Mouse (Mus musculus) heart, embryonic 16.5 days (tissue): ENCODE results near the gene Ifnk. TPM values are rescaled to one million over a fixed set of nuclear protein-coding genes. Genes with fewer than 3 reads are reported as not detected.

Experiments used
- ATAC-seq: fragments of 200-750 bp; cut with Nextera tagmentation; replicated peaks from 2 replicates; pipeline ENCODE4 v1.8.0; 2017; ENCODE audit warnings: moderate number of reproducible peaks; ENCODE audit not compliant: insufficient read depth, low FRiP score; ENCODE audit errors: extremely low read depth
- H3K27ac ChIP-seq: fragments of 300-500 bp; sonication (generic); 2 replicates; pipeline ENCODE4 v1.5.1; 2014; ENCODE audit warnings: mild to moderate bottlenecking, low read length, control low read depth, moderate library complexity
- H3K27me3 ChIP-seq: fragments of 300-500 bp; sonication (generic); 2 replicates; pipeline ENCODE4 v1.6.1; 2014; ENCODE audit warnings: low read length, mixed read lengths; ENCODE audit not compliant: control insufficient read depth, insufficient read depth
- H3K36me3 ChIP-seq: fragments of 300-500 bp; sonication (generic); 2 replicates; pipeline ENCODE4 v1.6.1; 2014; ENCODE audit not compliant: control insufficient read depth, insufficient read depth
- H3K4me1 ChIP-seq: fragments of 300-500 bp; sonication (generic); 2 replicates; pipeline ENCODE4 v1.6.1; 2014; ENCODE audit warnings: low read length, mixed read lengths; ENCODE audit not compliant: control insufficient read depth, insufficient read depth
- H3K4me2 ChIP-seq: fragments of 300-500 bp; sonication (generic); 2 replicates; pipeline ENCODE4 v1.6.1; 2014; ENCODE audit warnings: low read depth, mild to moderate bottlenecking, control low read depth, low read length
- H3K4me3 ChIP-seq: fragments of 300-500 bp; sonication (generic); 2 replicates; pipeline ENCODE4 v1.5.1; 2014; ENCODE audit warnings: mild to moderate bottlenecking, control low read depth, low read length
- H3K9ac ChIP-seq: fragments of 300-500 bp; sonication (generic); 2 replicates; pipeline ENCODE4 v1.6.1; 2014; ENCODE audit warnings: low read length, control low read depth
- H3K9me3 ChIP-seq: fragments of 300-500 bp; sonication (generic); replicated peaks from 2 replicates; pipeline ENCODE4 v1.6.1; 2016; ENCODE audit warnings: low read length; ENCODE audit not compliant: control insufficient read depth
- WGBS: fragments of 180-500 bp; shearing (Covaris S2); extraction: QIAGEN DNeasy Blood & Tissue Kit; methylation state at CpG from one replicate; pipeline ENCODE4 v1.1.7; 2014; 5-methylcytosine and 5-hydroxymethylcytosine counted together
- polyA plus RNA-seq: library from polyadenylated mRNA; unstranded; fragments of >200 nt; fragmentation: Nextera tagmentation; extraction: Ambion mirVana; gene quantifications from 2 replicates; pipeline ENCODE4 v1.2.1, GENCODE M21; 2015

Gene Ifnk
- polyA plus RNA-seq: 0.18 TPM in 1 of 2 replicates, not detected in the other

DNA sequence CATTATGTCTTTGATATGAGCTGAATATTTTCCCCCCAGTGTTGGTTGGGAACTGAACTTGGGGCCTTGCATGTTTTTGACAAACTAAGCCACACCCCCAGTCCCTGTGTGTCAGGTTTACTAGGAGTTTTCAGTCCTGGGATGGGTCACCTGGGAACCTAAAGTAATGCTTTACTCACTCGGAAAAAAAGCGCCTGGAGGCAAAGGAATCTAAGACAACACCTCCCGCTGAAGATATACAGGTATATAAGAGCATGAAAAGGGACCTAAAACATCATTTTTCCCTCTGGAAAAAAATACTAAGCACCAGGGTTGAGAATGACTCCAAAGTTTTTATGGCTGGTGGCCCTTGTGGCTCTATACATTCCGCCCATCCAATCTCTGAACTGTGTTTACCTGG lies at the start of gene Ifnk:
TSS of gene Ifnk (plus strand) at position 301 of the 400 bp plus-strand sequence.
- no peaks in the 10 kb centered on the region for H3K9me3 ChIP-seq
- ATAC-seq: no peak
- H3K27ac ChIP-seq: no peak within 1 kb of the TSS
- H3K4me2 ChIP-seq: no peak within 1 kb of the TSS
- no peak within 1 kb of the TSS for H3K4me3 ChIP-seq
- WGBS: 75% methylated on average over 4 of the region's 4 CpGs
- no peak within 1 kb of the TSS for H3K9ac ChIP-seq
- H3K36me3 ChIP-seq: no peaks in the 10 kb centered on the region
- H3K27me3 ChIP-seq: no peaks in the 10 kb centered on the region
- H3K4me1 ChIP-seq: peaks cover 3% of the 10 kb centered on the region; the same call in 1 of the 2 replicates

- H3K27ac ChIP-seq: no peak overlapping the region
- 77% methylated on average over 14 of the region's 14 CpGs for WGBS
- no peak overlapping the region for H3K9ac ChIP-seq
- H3K4me2 ChIP-seq: no peak overlapping the region
- peaks cover 4% of the 10 kb centered on the region for H3K4me1 ChIP-seq
- H3K9me3 ChIP-seq: no peaks in the 10 kb centered on the region
- ATAC-seq: no peak
- no peaks in the 10 kb centered on the region for H3K27me3 ChIP-seq
- no peaks in the 10 kb centered on the region for H3K36me3 ChIP-seq
- no peak overlapping the region for H3K4me3 ChIP-seq
Measured at GRCm38 (mm10) chr4:35105115-35105773, 46.6 kb upstream of the Ifnk start.

DNA sequence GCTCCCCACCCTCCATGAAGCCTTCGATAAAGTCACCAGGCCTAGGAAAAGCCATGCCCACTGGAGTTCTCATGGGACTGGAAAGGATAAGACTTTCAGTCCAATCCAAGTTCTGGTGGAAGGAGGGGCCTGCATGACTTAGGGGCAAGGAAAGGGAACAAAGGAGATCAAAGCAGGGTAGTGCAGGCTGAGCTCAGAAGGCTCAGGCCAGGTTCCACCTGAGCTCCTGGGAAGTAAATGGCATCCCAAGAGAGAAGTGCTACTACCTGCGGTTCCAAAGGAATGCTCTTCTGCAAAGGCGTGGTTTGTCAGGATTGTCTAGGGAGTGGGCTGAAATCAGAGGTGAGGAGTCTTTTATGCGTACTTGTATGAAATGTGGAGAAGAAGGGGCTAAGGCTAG lies 39.4 kb upstream of the Ifnk start:
- 79% methylated on average over 4 of the region's 4 CpGs for WGBS
- ATAC-seq: no peak
- Histone ChIP-seq H3K36me3 (no peaks in the 10 kb centered on the region), H3K27ac (no peak overlapping the region), H3K4me2 (no peak overlapping the region), H3K9me3 (no peaks in the 10 kb centered on the region), H3K4me1 (peaks cover 9% of the 10 kb centered on the region), H3K27me3 (no peaks in the 10 kb centered on the region), H3K4me3 (no peak overlapping the region), H3K9ac (no peak overlapping the region)

- Histone ChIP-seq H3K4me1 (peaks cover 9% of the 10 kb centered on the region), H3K36me3 (no peaks in the 10 kb centered on the region), H3K27me3 (no peaks in the 10 kb centered on the region), H3K9me3 (no peaks in the 10 kb centered on the region), H3K4me2 (no peak overlapping the region), H3K4me3 (no peak overlapping the region), H3K27ac (no peak overlapping the region), H3K9ac (no peak overlapping the region)
- ATAC-seq: no peak
- WGBS: 58% methylated on average over 13 of the region's 13 CpGs
Measured at GRCm38 (mm10) chr4:35113516-35114248, 38.2 kb upstream of the Ifnk start.

GRCm38 (mm10) chr4:35114950-35115349 lies 36.9 kb upstream of the Ifnk start:
- Histone ChIP-seq H3K9ac (no peak overlapping the region), H3K9me3 (no peaks in the 10 kb centered on the region), H3K27me3 (no peaks in the 10 kb centered on the region), H3K4me2 (no peak overlapping the region), H3K27ac (no peak overlapping the region), H3K4me1 (peaks cover 9% of the 10 kb centered on the region), H3K4me3 (no peak overlapping the region), H3K36me3 (no peaks in the 10 kb centered on the region)
- no peak for ATAC-seq
- 72% methylated on average over 2 of the region's 2 CpGs for WGBS

GRCm38 (mm10) chr4:35115933-35116332 lies 35.9 kb upstream of the Ifnk start:
- Histone ChIP-seq H3K9me3 (no peaks in the 10 kb centered on the region), H3K27ac (no peak overlapping the region), H3K4me2 (no peak overlapping the region), H3K36me3 (no peaks in the 10 kb centered on the region), H3K9ac (no peak overlapping the region), H3K27me3 (no peaks in the 10 kb centered on the region), H3K4me3 (no peak overlapping the region), H3K4me1 (peaks cover 9% of the 10 kb centered on the region)
- ATAC-seq: no peak
- 66% methylated on average over 6 of the region's 6 CpGs for WGBS

DNA sequence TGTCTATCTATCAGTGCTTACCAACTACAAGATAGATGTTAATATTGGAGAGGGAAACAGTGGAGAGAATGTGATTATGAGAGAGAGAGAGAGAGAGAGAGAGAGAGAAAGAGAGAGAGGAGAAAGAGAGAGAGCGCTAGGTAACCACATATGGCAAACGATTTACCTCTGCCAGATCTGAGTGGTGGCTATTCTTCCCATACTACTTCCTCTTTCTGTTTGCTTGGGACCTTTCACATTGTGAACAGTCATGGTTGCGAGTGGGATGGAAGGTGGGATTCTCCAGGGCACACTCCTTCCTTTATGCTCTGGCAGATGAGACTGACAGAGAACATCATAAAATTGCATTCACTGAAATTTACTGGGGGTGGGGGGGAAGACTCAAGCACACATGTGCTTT lies 34.7 kb upstream of the Ifnk start:
- H3K9me3 ChIP-seq: no peaks in the 10 kb centered on the region
- no peak overlapping the region for H3K9ac ChIP-seq
- no peak for ATAC-seq
- H3K4me3 ChIP-seq: no peak overlapping the region
- peaks cover 9% of the 10 kb centered on the region for H3K4me1 ChIP-seq
- WGBS: 79% methylated on average over 3 of the region's 3 CpGs
- no peak overlapping the region for H3K27ac ChIP-seq
- H3K27me3 ChIP-seq: no peaks in the 10 kb centered on the region
- no peaks in the 10 kb centered on the region for H3K36me3 ChIP-seq
- H3K4me2 ChIP-seq: no peak overlapping the region

GRCm38 (mm10) chr4:35118851-35119250 lies 33.0 kb upstream of the Ifnk start:
- H3K27ac ChIP-seq: no peak overlapping the region
- H3K9ac ChIP-seq: no peak overlapping the region
- H3K4me2 ChIP-seq: no peak overlapping the region
- WGBS: 63% methylated on average over 2 of the region's 2 CpGs
- ATAC-seq: no peak
- H3K36me3 ChIP-seq: no peaks in the 10 kb centered on the region
- no peak overlapping the region for H3K4me3 ChIP-seq
- no peaks in the 10 kb centered on the region for H3K9me3 ChIP-seq
- H3K27me3 ChIP-seq: no peaks in the 10 kb centered on the region
- peaks cover 3% of the 10 kb centered on the region for H3K4me1 ChIP-seq

DNA sequence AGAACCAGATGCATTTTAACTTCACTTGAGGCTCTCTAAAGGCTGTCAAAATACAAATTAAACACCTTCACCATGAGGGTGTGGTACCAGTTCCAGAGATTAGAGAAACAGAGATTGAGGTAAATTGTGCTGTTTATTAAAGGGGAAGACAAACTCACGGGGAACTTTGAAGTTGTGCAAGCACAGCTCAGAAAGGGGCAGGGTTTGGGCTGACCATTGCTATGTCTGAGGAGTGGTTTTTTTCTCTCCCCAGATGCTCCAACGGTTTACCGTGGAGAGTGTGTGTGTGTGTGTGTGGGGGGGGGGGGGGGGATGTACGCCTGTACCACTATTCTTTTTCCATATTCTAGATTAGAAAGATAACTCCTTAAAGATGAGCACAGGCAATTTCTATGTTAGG lies 31.7 kb upstream of the Ifnk start:
- no peaks in the 10 kb centered on the region for H3K36me3 ChIP-seq
- WGBS: 71% methylated on average over 4 of the region's 4 CpGs

More for the DNA sequence above, 31.7 kb upstream of the Ifnk start:
- Histone ChIP-seq H3K9me3 (no peaks in the 10 kb centered on the region), H3K27ac (no peak overlapping the region), H3K4me3 (no peak overlapping the region), H3K4me1 (no peaks in the 10 kb centered on the region), H3K27me3 (no peaks in the 10 kb centered on the region), H3K9ac (no peak overlapping the region), H3K4me2 (no peak overlapping the region)
- ATAC-seq: no peak
